Mouse (Mus musculus): ENCODE results near the gene Adat3.
"Not testable (repeated sequence)": the region's sequence is repeated elsewhere in the genome, so short reads cannot be mapped to it uniquely, and the experiment has no call there.

Adat3 gene

GRCm38 (mm10) chr10:80611905-80612304 is 9.2 kb downstream of the Adat3 start:
- DNase-seq, result no peak

DNA sequence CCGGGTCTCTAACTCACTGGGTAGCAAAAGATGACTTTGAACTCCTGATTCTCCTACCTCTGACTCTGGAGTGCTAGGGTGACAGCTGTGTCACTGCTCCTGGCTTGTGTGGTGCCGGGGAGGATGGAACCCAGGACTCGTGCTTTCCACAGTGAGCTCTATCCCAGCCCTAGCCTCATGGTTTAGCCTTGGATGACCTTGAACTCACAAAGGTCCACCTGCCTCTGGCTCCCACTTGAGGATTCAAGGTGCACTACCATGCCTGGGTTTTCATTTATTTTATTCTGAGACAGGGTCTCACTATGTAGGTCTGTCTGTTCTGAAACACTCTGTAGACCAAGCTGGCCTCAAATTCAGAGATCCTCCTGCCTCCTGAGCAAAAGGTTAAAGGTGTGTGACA is 11.1 kb downstream of the Adat3 start:
- DNase-seq, result no peak

DNA sequence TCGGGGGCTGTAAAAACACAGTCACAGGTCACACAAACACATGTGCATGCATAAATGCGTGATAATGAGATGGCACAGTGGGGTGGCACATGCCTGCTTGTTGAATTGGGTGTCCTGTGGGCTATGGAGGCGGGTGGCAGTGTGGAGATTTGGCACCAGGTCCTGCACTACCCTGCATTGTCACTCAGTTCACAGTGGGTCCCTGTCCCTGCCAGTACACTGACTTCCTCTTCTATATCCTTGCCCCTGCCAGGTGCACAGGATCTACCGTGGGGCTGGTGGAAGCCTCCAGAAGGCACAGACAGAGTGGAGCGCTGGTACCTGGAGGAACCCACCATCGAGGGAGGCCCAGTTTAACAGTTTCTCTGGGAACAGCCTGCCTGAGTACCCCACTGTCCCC is 11.7 kb downstream of the Adat3 start:
- DNase-seq, result no peak

DNA sequence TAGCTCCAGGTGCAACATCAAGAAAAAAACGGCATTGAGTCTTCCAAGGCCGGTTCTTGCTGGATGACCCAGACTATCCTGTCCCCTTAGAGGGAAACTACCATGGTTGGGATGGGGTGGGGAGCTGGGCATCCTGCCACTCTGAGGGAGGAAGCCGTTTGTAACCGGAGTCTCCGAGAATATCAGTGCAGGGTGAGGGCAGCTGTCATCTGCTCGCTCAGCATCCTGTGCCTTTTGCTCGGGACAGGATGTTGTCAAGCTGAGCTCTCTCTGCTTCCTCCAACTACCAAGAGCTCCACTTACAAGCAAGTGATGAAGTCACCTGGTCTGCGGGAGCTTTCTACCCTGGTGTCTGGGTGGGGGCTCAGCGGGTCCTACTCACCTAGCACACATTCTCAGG is 15.5 kb downstream of the Adat3 start:
- DNase-seq, result peak; percentile 79

- no peak for DNase-seq
Measured at GRCm38 (mm10) chr10:80619465-80620244, 17.0 kb downstream of the Adat3 start.

DNA sequence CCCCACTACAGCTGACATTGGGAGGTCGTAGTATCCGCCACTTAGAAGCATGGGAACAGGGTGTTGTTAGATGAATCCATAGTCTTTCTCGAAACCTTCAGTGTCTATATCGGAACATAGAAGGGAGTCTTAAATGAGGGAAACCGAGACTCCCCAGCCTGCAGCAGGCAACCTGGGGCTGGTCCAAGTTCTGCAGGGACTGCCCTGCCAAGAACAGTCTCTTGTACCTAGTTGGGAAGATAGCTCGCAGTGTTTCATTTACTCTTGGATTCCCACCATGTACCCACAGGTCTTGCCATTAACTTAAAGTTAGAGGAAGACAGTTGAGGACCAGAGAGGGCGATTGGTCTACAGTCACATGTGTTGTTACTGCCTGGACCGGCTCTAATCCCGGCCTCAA is 17.7 kb downstream of the Adat3 start:
- DNase-seq, result no peak

DNA sequence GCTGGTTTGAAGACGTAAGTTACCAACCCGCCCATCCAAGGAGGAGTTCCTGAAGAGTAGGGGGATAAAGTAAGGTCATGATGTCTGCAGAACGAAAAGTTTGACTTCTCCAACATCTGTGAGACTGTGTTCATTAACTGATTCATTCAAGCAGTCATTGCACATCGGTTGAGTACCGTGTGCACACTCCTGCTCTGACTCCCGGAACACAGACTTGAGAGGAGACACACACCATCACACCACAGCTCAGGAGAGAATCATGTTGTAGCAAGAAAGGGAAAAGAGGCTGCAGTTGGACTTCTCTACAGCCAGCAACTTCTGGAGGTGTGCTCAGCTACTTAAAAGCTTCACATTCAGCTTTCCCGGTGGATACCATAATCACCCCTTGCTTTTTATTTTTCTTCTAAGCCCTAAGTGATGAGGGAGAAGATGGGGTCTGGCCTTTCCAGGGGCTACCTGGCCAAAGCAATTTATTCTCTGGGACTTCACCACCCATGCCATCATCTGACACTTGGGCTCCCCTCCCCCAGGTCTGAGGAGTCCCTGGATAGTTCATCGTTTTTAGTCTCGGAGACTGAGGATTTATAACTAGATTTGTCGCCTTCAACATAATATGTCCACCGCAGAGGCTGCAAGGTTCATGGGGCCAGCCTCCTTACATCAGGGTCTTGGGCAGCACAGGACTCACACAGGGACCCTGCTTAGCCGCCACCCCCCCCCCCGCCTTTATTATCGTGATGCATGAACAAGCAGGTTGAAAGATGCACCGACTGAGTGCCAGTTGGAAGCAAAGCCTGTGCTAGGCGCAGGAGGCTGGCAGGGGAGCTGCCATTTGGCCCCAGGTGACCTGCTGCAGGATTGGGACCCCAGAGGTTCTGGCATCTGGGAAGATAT is 18.4 kb downstream of the Adat3 start:
- DNase-seq, result no peak

DNA sequence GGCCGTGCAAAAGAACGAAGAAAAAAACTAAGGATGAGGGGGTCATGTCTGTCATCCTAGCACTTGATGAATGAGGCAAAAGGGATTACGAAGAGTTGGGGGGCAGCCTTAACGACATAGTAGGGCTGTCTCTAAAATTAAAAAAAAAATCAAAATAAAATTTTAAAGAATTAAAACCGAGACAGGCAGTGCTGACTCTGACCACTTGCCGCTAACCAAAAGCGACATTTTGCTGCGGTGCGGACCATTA is 18.9 kb downstream of the Adat3 start:
- no peak for DNase-seq

- peak; percentile 100 for DNase-seq
Measured at GRCm38 (mm10) chr10:80621940-80622660, 19.4 kb downstream of the Adat3 start.

GRCm38 (mm10) chr10:80622661-80623456 is 20.2 kb downstream of the Adat3 start, which contains the start of gene Csnk1g2:
Gene Csnk1g2, plus strand, starts transcription at chr10:80622838.
- DNase-seq, result peak; percentile 77

- DNase-seq, result peak; percentile 84
Measured at GRCm38 (mm10) chr10:80623457-80624191, 20.9 kb downstream of the Adat3 start.

GRCm38 (mm10) chr10:80625764-80626163 is 23.1 kb downstream of the Adat3 start:
- DNase-seq, result no peak

- DNase-seq, result peak; percentile 84
Measured at GRCm38 (mm10) chr10:80627685-80628084, 25.0 kb downstream of the Adat3 start.

GRCm38 (mm10) chr10:80628925-80629324 is 26.2 kb downstream of the Adat3 start:
- DNase-seq, result no peak

- DNase-seq, result no peak
Measured at GRCm38 (mm10) chr10:80635345-80635744, 32.7 kb downstream of the Adat3 start.

DNA sequence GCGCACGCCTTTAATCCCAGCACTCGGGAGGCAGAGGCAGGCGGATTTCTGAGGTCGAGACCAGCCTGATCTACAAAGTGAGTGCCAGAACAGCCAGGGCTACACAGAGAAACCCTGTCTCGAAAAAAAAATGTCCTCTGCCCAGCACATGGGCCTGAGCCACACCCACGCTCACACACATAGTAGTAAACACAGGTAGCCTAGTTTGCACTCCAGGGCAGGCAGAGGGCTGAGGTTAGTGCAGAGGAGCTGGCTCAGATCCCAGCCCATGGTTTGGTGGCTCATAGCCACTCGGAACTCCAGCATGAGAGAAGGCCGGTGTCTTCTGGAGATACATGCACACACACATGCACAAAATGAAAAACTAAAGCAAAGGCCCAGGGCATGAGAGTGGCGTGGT is 44.3 kb downstream of the Adat3 start:
- no peak for DNase-seq

DNA sequence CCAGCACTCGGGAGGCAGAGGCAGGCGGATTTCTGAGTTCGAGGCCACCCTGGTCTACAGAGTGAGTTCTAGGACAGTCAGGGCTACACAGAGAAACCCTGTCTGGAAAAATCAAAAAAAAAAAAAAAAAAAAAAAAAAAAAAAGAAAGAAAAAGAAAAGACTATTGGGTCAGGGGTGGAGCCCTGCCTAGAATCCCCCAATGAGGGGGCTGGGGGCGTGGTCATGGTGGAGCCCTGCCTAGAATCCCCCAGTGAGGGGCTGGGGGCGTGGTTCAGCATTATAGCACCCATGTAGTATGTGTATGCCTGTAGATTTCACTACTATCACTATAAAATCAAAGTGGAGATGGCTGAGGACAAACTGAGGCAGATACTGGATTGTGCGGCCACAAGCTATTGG is 47.2 kb downstream of the Adat3 start:
- not testable (repeated sequence) for DNase-seq

DNA sequence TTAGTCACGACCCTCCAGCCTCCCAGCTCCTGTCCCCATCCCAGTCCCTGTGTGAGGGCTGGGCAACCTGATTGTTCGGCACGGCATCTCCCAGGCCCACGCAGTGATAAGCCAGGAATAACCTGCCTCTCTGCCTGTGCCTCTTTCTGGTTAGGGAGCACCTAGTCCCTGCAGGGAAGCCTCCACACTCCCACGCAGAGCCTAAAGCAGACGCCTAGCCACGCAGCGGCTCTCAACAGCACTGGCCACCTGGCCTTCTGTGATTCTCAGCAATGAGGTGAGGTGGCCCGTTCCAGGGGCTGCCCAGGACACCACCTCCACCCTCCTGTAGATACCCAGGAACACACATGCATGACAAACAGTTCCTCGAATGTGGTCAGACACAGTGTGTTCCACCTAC is 47.7 kb downstream of the Adat3 start:
- no peak for DNase-seq

DNA sequence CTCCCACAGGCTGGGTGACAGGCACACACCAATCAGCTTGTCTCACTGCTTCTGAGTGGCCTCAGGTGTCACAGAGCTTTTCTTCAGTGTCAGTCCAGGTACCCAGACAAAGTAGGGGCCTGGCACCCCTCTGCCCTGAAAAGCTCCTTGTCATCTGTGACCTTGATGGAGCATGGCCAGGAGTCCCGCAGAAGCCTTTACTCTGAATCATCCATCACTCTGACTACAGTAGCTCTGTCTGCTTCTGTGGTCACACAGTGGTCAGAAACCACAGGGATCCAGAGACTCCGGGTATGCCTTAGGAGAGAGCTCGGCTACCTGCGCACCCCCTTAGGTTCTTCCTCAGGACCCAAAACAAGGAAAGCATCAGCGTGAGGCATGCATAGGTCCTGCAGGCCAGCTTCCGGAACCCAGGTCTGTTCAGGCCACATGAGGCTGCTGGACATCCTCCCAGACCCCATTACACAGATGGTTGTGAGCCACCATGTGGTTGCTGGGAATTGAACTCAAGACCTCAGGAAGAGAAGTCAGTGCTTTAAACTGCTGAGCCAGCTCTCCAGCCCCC is 50.6 kb downstream of the Adat3 start:
- DNase-seq, result no peak

- DNase-seq, result no peak
Measured at GRCm38 (mm10) chr10:80654866-80655265, 52.2 kb downstream of the Adat3 start.

DNA sequence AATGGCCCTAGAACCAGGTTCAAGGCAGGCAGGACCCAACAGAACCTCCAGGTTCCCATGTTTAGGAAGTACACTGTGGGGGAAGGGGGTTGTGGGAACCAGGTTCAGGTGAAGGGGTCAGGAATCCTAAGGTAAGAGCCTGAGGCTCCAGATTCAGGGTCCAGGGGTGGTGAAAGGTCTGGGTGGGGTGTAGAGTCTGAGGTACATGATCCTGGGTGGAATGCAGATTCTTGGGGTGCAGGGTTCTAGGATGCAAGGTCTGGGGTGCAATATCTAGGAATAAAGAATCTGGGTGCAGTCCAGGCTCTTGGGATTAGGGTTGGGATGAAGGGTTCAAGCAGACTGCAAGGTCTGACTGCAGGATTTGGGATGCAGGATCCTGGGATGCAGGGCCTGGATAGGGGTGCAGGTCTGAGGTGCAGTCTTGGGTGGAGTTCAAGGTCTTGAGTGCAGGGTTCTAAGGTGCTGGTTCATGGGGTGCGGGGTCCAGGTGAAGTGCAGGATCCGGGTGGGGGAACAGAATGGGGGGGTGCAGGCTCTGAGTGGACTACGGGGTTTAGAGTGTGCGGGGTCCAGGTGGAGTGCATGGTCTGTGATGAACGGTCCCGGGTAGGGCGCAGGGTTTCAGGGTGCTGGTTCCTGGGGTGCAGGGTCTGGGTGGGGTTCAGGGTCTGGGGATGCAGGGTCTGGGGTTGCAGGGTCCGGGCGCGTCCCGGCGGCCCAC is 52.9 kb downstream of the Adat3 start:
- no peak for DNase-seq

Measured in kidney, postnatal 10 days (tissue).